Mouse (Mus musculus) MEL (cell line): ENCODE measurements around the gene Glyctk. TPM values are rescaled to one million over a fixed set of nuclear protein-coding genes. Genes with fewer than 3 reads are reported as not detected.
A peak's percentile ranks its signal among the peaks of the same experiment; 100 is the strongest.

Experiments
- DNase-seq: peaks from one replicate; pipeline ENCODE4 v3.0.0; 2011; ENCODE audit warnings: low read depth, low spot score
- H3K27ac ChIP-seq: 2 replicates; pipeline ENCODE4 v1.5.1; 2012; ENCODE audit warnings: low read depth, mild to moderate bottlenecking, control low read depth, low read length, moderate library complexity; ENCODE audit not compliant: control insufficient read depth
- H3K27me3 ChIP-seq, 2 experiments: fragments of 150-350 bp in 1 of 2; sonication (generic) in 1 of 2; 2 replicates each; pipeline ENCODE4 v1.6.1; 2012; ENCODE audit warnings: low read length in 2 of 2, mild to moderate bottlenecking in 2 of 2, improper control_type of control experiment in 1 of 2, moderate library complexity in 1 of 2; ENCODE audit not compliant: insufficient read depth in 2 of 2, control insufficient read depth in 1 of 2
- H3K36me3 ChIP-seq, 2 experiments: 2 replicates each; pipeline ENCODE4 v1.6.1; 2012 to 2014; ENCODE audit warnings: low read length in 2 of 2, improper control_type of control experiment in 1 of 2, inconsistent platforms in 1 of 2, mild to moderate bottlenecking in 1 of 2; ENCODE audit not compliant: insufficient read depth in 2 of 2, control insufficient read depth in 1 of 2
- H3K4me1 ChIP-seq, 2 experiments: fragments of 150-350 bp in 1 of 2; sonication (generic) in 1 of 2; 2 replicates each; pipeline ENCODE4 v1.6.1; 2012; ENCODE audit warnings: low read length in 2 of 2, improper control_type of control experiment in 1 of 2, mild to moderate bottlenecking in 1 of 2; ENCODE audit not compliant: insufficient read depth in 2 of 2, control insufficient read depth in 1 of 2
- H3K4me3 ChIP-seq, 2 experiments: fragments of 150-350 bp in 1 of 2; sonication (generic) in 1 of 2; 2 replicates each; pipeline ENCODE4 v1.5.1; 2012; ENCODE audit warnings: low read depth in 2 of 2, low read length in 2 of 2, mild to moderate bottlenecking in 2 of 2, moderate library complexity in 2 of 2, control low read depth in 1 of 2, improper control_type of control experiment in 1 of 2; ENCODE audit not compliant: control insufficient read depth in 1 of 2, insufficient read depth in 1 of 2
- H3K79me2 ChIP-seq: 2 replicates; pipeline ENCODE4 v1.6.1; 2012; ENCODE audit warnings: mild to moderate bottlenecking, low read length, moderate library complexity; ENCODE audit not compliant: control insufficient read depth, poor library complexity, insufficient read depth
- H3K9ac ChIP-seq: 2 replicates; pipeline ENCODE4 v1.6.1; 2012; ENCODE audit warnings: low read depth, mild to moderate bottlenecking, control low read depth, low read length, moderate library complexity; ENCODE audit not compliant: control insufficient read depth, poor library complexity, severe bottlenecking
- H3K9me3 ChIP-seq: fragments of 150-350 bp; sonication (generic); replicated peaks from 2 replicates; pipeline ENCODE4 v1.6.1; 2012; ENCODE audit warnings: mild to moderate bottlenecking, low read length, improper control_type of control experiment, moderate library complexity; ENCODE audit not compliant: insufficient read depth
- CHD1 ChIP-seq: IDR thresholded peaks from 2 replicates; pipeline ENCODE4 v1.6.1; 2012; ENCODE audit warnings: low read depth, mild to moderate bottlenecking, inconsistent platforms, low read length, improper control_type of control experiment
- CHD2 ChIP-seq: IDR thresholded peaks from 2 replicates; pipeline ENCODE4 v1.6.1; 2011; ENCODE audit warnings: low read length, improper control_type of control experiment
- E2F4 ChIP-seq: IDR thresholded peaks from 2 replicates; pipeline ENCODE4 v1.6.1; 2011; ENCODE audit warnings: low read depth, low read length, improper control_type of control experiment, borderline replicate concordance
- ELF1 ChIP-seq: IDR thresholded peaks from 2 replicates; pipeline ENCODE4 v1.6.1; 2014; ENCODE audit warnings: low read depth, mild to moderate bottlenecking, inconsistent platforms, low read length, improper control_type of control experiment, moderate library complexity
- GABPA ChIP-seq: IDR thresholded peaks from 2 replicates; pipeline ENCODE4 v1.6.1; 2012; ENCODE audit warnings: low read depth, mild to moderate bottlenecking, inconsistent platforms, low read length, improper control_type of control experiment, moderate library complexity
- GATA1 ChIP-seq: IDR thresholded peaks from 2 replicates; pipeline ENCODE4 v1.6.1; 2011; ENCODE audit warnings: low read depth, low read length, improper control_type of control experiment
- HCFC1 ChIP-seq: IDR thresholded peaks from 2 replicates; pipeline ENCODE4 v1.6.1; 2012; ENCODE audit warnings: low read depth, mild to moderate bottlenecking, inconsistent platforms, low read length, improper control_type of control experiment, moderate library complexity
- MAZ ChIP-seq: IDR thresholded peaks from 2 replicates; pipeline ENCODE4 v1.6.1; 2012; ENCODE audit warnings: low read depth, mild to moderate bottlenecking, inconsistent platforms, low read length, improper control_type of control experiment
- RCOR1 ChIP-seq: IDR thresholded peaks from 2 replicates; pipeline ENCODE4 v1.6.1; 2012; ENCODE audit warnings: low read depth, mild to moderate bottlenecking, inconsistent platforms, low read length, improper control_type of control experiment
- SIN3A ChIP-seq: IDR thresholded peaks from 2 replicates; pipeline ENCODE4 v1.6.1; 2012; ENCODE audit warnings: low read length, improper control_type of control experiment, inconsistent platforms
- USF2 ChIP-seq, 2 experiments: IDR thresholded peaks; 2 replicates each; pipeline ENCODE4 v1.6.1; 2011 to 2012; ENCODE audit warnings: improper control_type of control experiment in 2 of 2, low read length in 2 of 2, borderline replicate concordance in 1 of 2, inconsistent platforms in 1 of 2, low read depth in 1 of 2, mild to moderate bottlenecking in 1 of 2; ENCODE audit not compliant: insufficient read depth in 1 of 2
- ZMIZ1 ChIP-seq: IDR thresholded peaks from 2 replicates; pipeline ENCODE4 v1.6.1; 2012; ENCODE audit warnings: low read depth, mild to moderate bottlenecking, inconsistent platforms, low read length, improper control_type of control experiment, moderate library complexity
- ZNF384 ChIP-seq: IDR thresholded peaks from 2 replicates; pipeline ENCODE4 v1.6.1; 2012; ENCODE audit warnings: low read depth, mild to moderate bottlenecking, inconsistent platforms, low read length, improper control_type of control experiment
- polyA plus RNA-seq, 2 experiments: library from polyadenylated mRNA; stranded (reverse) in 1 of 2; unstranded in 1 of 2; fragments of >175 nt in 1 of 2; fragments of >200 nt in 1 of 2; gene quantifications; 2 replicates each; pipeline versions ENCODE4 v1.2.1 to v1.2.4; 2012; ENCODE audit warnings: low replicate concordance in 2 of 2, low read depth in 1 of 2; ENCODE audit not compliant: insufficient read length in 2 of 2, insufficient read depth in 1 of 2, missing spikeins in 1 of 2
- total RNA-seq: library from RNA; depleted of rRNA; stranded (reverse); fragments of 300-350 nt; gene quantifications from 2 replicates; pipeline ENCODE4 v1.2.3, GENCODE M21; 2012

Gene Glyctk
- total and polyA plus RNA-seq, 3 experiments = 3.1 to 3.3 TPM; not detected in 1

- Histone ChIP-seq H3K79me2 (peaks cover 24% of the 10 kb centered on the region), H3K9ac (no peak overlapping the region), H3K4me1 (peaks cover 0 to 5% of the 10 kb centered on the region in 2 experiments; a peak in 3 of 4 replicates), H3K27ac (no peak overlapping the region), H3K9me3 (no peaks in the 10 kb centered on the region), H3K4me3 (no peak overlapping the region), H3K36me3 (peaks cover 9 to 59% of the 10 kb centered on the region in 2 experiments), H3K27me3 (no peaks in the 10 kb centered on the region)
- TF ChIP-seq RCOR1 (no peak), ZNF384 (peak; percentile 78)
- no peak for DNase-seq
Measured at GRCm38 (mm10) chr9:106179964-106180363, 22.0 kb upstream of the Glyctk start.

GRCm38 (mm10) chr9:106179454-106179853 is 21.5 kb upstream of the Glyctk start:
- H3K27me3 ChIP-seq = no peaks in the 10 kb centered on the region
- H3K36me3 ChIP-seq = peaks cover 14 to 54% of the 10 kb centered on the region in 2 experiments
- H3K4me3 ChIP-seq = no peak overlapping the region
- TF ChIP-seq HCFC1 (no peak), GATA1 (no peak), SIN3A (no peak), ZMIZ1 (no peak), E2F4 (no peak), CHD1 (no peak), CHD2 (no peak), ELF1 (no peak), USF2 (IDR thresholded peaks at IDR 0.05; ENCODE audit: borderline replicate concordance in 1 of 2, insufficient read depth in 1 of 2, low read depth in 1 of 2, low read length in 2 of 2) (no peak)
- H3K9ac ChIP-seq = no peak overlapping the region
- H3K79me2 ChIP-seq = peaks cover 29% of the 10 kb centered on the region
- no peaks in the 10 kb centered on the region for H3K9me3 ChIP-seq
- peaks cover 0 to 9% of the 10 kb centered on the region in 2 experiments; a peak in 3 of 4 replicates for H3K4me1 ChIP-seq
- no peak for DNase-seq
- no peak overlapping the region for H3K27ac ChIP-seq

- Histone ChIP-seq H3K9me3 (no peaks in the 10 kb centered on the region), H3K27ac (no peak overlapping the region)
Measured at GRCm38 (mm10) chr9:106177799-106178198, 19.9 kb upstream of the Glyctk start.

More at GRCm38 (mm10) chr9:106177799-106178198, 19.9 kb upstream of the Glyctk start:
- H3K9ac ChIP-seq = no peak overlapping the region
- no peaks in the 10 kb centered on the region for H3K27me3 ChIP-seq
- peaks cover 13 to 18% of the 10 kb centered on the region in 2 experiments for H3K4me1 ChIP-seq
- no peak overlapping the region for H3K4me3 ChIP-seq
- TF ChIP-seq GABPA (no peak), MAZ (no peak), ZNF384 (0 out of 2 replicates have a peak, but pooled peaks have one; percentile 19)
- peaks cover 43% of the 10 kb centered on the region for H3K79me2 ChIP-seq
- peaks cover 30 to 44% of the 10 kb centered on the region in 2 experiments for H3K36me3 ChIP-seq
- DNase-seq = no peak
